Mouse (Mus musculus): Measurements from ENCODE around the gene C2cd3. TPM values are rescaled to one million over a fixed set of nuclear protein-coding genes. Genes with fewer than 3 reads are reported as not detected.

Gene C2cd3
- polyA plus RNA-seq, 1 experiment, result 39.7 TPM

DNA sequence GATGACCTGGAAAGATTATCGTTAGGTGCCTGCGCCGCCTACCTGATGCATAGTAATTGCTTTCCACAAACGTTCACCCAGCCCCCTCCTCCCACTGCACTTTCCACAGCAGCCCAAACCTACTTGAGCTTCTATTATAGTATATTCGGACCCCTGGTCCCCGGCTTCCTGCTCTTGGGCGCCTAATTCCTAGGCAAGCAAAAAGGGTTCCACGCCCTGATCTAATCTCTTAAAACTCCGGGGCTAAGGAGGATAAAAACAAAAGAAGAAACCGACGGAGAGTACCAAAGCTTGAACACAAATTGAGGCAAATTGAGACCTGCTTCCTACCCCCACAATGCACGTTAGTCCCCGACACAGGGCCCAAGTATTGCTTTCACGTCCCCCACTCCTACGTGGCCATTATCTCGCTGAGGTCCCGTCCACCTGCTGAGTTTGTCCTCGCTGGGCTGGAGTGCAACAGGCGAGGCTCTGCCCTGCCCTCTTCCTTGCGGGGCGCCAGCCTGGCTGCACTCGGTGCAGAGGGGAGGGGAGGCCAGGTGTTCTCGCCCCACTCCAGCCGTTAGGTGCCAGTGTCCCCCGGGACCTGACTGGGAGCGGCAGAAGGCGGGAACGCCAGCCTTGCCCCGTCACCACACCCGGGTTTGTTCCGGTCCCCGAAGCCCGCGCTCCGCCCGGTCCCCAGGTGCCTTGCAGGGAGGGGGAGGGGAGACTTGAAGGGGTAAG lies 120.5 kb downstream of the C2cd3 start:
- H3K4me1 ChIP-seq (ENCODE audit: control insufficient read depth, insufficient read depth, low read length), result peaks cover 14% of the 10 kb centered on the region
- TF ChIP-seq POLR2A (IDR thresholded peaks at IDR 0.05; ENCODE audit: control insufficient read depth, low read depth, low read length), result no peak
- TF ChIP-seq CTCF (IDR thresholded peaks at IDR 0.05; ENCODE audit: control insufficient read depth, insufficient read depth, insufficient replicate concordance, low read depth, low read length), result no peak

DNA sequence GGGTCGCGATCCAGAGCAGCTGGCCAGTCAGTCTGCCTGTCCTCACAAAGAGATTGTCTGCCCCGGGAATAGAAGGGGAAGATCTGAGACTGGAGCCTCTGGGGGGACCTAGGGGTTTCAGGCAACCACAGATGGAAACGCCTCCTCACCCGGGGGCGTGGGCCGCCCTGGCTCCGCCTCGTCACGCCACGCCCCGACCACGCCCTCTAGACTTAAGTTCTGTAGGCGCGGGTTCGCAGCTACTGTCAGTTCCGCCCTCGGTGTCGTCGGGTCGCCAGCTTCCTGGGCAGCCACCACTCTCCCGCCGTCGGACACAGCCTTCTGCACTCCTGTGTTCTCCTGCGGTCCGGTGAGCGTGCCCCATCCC lies 121.1 kb downstream of the C2cd3 start, which contains the start of gene Ucp2:
Ucp2 (plus strand) TSS at position 221 of the 367 bp plus-strand sequence.
- TF ChIP-seq POLR2A (IDR thresholded peaks at IDR 0.05; ENCODE audit: control insufficient read depth, low read depth, low read length), result peak; percentile 86
- TF ChIP-seq CTCF (IDR thresholded peaks at IDR 0.05; ENCODE audit: control insufficient read depth, insufficient read depth, insufficient replicate concordance, low read depth, low read length), result no peak
- Histone ChIP-seq H3K4me3 (ENCODE audit: control insufficient read depth, low read depth, low read length) (peak within 1 kb of the TSS; percentile 77), H3K27me3 (ENCODE audit: control insufficient read depth, insufficient read depth, low read length) (no peaks in the 10 kb centered on the region; the same call in 1 of the 2 replicates), H3K36me3 (ENCODE audit: control insufficient read depth, insufficient read depth, low read length) (no peaks in the 10 kb centered on the region), H3K27ac (ENCODE audit: control insufficient read depth, insufficient read depth, low read depth, low read length) (peak within 1 kb of the TSS; percentile 78), H3K4me1 (ENCODE audit: control insufficient read depth, insufficient read depth, low read length) (peaks cover 14% of the 10 kb centered on the region)

More for the DNA sequence above, 120.5 kb downstream of the C2cd3 start:
- Histone ChIP-seq H3K27ac (ENCODE audit: control insufficient read depth, insufficient read depth, low read depth, low read length) (peak overlapping the region; percentile 54), H3K36me3 (ENCODE audit: control insufficient read depth, insufficient read depth, low read length) (no peaks in the 10 kb centered on the region), H3K4me3 (ENCODE audit: control insufficient read depth, low read depth, low read length) (peak overlapping the region; percentile 77), H3K27me3 (ENCODE audit: control insufficient read depth, insufficient read depth, low read length) (no peaks in the 10 kb centered on the region; the same call in 1 of the 2 replicates)

DNA sequence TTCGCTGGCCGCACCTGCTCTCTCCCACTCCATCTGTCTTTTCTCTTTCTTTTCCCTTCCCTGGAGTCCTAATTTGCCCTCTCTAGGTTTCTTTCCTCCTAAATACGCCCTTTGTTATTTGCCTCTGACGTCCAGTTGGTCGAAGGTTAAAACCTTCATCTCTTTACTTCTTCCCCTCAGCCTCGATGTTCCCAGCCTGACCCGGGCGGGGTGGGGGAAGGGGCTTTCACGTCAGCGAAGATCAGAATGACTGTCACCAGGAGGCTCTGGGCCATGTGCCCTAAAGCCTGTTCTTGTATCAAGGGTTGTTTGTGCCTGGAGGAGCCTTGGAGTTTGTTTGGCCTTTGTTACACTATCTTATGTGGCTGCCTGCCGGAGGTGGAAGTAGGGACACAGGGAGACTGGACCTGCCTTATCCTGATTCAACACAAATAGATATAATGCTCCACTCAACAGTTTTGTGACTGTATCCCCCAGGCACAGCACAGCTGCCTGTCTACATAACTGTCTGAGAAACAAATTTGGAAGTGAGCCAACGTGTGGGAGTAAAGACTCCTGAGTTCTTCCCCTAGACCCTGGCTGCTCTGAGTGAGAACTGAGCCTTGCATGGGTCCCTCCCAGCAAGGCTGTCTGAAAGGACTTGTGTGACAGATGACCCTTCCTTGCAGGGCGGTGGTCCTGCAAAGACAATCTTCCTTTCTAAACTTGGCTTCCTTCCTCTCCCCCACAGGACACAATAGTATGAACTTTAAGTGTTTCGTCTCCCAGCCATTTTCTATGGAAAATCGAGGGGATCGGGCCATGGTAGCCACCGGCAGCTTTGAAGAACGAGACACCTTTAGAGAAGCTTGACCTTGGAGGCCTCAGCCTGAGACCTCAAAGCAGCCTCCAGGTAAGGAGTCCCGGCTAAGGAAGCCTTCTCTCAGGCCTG lies 121.7 kb downstream of the C2cd3 start:
- no peaks in the 10 kb centered on the region for H3K36me3 ChIP-seq (ENCODE audit: control insufficient read depth, insufficient read depth, low read length)

DNA sequence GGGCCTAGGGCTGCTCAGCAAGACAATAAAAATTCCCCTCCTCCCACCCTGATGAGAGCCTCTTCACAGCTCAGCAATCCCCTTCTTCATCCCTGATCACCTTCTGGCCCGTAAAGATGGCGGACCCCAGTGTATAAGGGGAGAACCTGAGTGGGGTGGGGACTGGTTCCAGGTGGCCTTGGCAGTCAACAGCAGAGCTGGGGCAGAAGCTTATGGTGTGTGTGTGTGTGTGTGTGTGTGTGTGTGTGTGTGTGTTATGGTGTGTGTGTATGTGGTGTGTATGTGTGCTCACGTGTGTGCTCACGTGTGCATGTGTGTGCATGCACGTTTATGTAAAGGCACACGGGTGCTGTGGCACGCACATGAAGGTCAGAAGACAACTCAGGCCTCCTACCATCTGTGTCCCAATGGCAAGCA lies 122.4 kb downstream of the C2cd3 start:
- H3K36me3 ChIP-seq (ENCODE audit: control insufficient read depth, insufficient read depth, low read length), result no peaks in the 10 kb centered on the region
- peaks cover 14% of the 10 kb centered on the region for H3K4me1 ChIP-seq (ENCODE audit: control insufficient read depth, insufficient read depth, low read length)
- no peak for TF ChIP-seq CTCF (IDR thresholded peaks at IDR 0.05; ENCODE audit: control insufficient read depth, insufficient read depth, insufficient replicate concordance, low read depth, low read length)
- peak overlapping the region; percentile 77 for H3K4me3 ChIP-seq (ENCODE audit: control insufficient read depth, low read depth, low read length)
- no peaks in the 10 kb centered on the region; the same call in 1 of the 2 replicates for H3K27me3 ChIP-seq (ENCODE audit: control insufficient read depth, insufficient read depth, low read length)
- H3K27ac ChIP-seq (ENCODE audit: control insufficient read depth, insufficient read depth, low read depth, low read length), result peak overlapping the region; percentile 51

More for the DNA sequence above, 121.7 kb downstream of the C2cd3 start:
- Histone ChIP-seq H3K27me3 (ENCODE audit: control insufficient read depth, insufficient read depth, low read length) (no peaks in the 10 kb centered on the region; the same call in 1 of the 2 replicates), H3K4me3 (ENCODE audit: control insufficient read depth, low read depth, low read length) (peak overlapping the region; percentile 77), H3K27ac (ENCODE audit: control insufficient read depth, insufficient read depth, low read depth, low read length) (peak overlapping the region; percentile 78), H3K4me1 (ENCODE audit: control insufficient read depth, insufficient read depth, low read length) (peaks cover 14% of the 10 kb centered on the region)
- TF ChIP-seq CTCF (IDR thresholded peaks at IDR 0.05; ENCODE audit: control insufficient read depth, insufficient read depth, insufficient replicate concordance, low read depth, low read length) (no peak), POLR2A (IDR thresholded peaks at IDR 0.05; ENCODE audit: control insufficient read depth, low read depth, low read length) (no peak)

DNA sequence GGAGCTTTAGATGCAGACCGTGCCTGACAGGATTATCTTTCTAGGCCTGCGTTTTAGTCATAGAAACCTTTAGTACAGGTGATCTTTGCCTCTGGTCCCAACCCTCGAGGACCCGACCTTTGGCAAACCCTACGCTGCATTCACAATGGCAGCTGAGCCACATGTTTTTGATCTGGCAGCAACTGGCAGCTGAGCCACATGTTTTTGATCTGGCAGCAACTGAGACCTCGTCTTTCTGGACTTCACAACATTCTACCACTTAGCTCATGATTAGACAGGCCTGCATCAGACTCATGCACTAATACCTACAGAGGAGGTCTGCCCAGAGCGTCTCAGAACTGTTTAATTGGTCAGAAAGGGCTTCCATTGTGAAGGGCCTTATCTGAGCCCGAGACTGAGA lies 123.0 kb downstream of the C2cd3 start:
- peaks cover 14% of the 10 kb centered on the region for H3K4me1 ChIP-seq (ENCODE audit: control insufficient read depth, insufficient read depth, low read length)

DNA sequence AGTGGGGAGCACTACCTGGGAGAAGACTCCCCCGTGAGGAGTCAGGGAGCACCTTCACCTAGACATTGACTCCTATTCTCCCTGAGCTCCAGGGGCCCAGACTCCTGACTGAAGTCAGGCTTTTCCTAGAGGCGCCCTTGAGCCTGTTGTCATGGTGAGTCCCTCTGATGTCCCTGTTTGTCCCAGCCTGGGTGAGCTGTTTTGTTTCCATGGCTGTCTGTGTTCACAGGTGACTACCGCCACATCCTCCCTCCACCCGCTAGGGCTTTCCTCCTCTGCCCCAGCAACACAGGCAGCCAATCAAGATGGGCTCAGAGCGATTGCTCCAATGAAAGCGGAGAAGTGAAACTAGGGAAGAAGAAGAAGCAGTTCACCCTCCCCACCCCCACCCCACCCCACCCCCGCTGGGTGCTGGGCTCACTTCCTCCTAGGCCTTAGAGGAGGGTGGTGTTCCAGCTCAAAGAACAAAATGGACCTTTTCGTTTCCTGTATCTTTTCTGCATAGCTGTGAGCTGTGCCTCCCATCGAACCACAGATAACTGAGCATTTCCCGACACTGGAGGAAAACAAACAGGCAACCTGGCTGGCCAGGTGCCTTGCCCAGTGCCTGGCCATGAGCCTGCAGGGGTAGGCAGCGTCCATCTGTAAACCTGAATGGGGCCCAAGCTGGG lies 123.7 kb downstream of the C2cd3 start:
- H3K27me3 ChIP-seq (ENCODE audit: control insufficient read depth, insufficient read depth, low read length), result no peaks in the 10 kb centered on the region; the same call in 1 of the 2 replicates
- peak overlapping the region; percentile 82 for H3K27ac ChIP-seq (ENCODE audit: control insufficient read depth, insufficient read depth, low read depth, low read length)
- H3K4me3 ChIP-seq (ENCODE audit: control insufficient read depth, low read depth, low read length), result peak overlapping the region; percentile 1; the same call in 1 of the 2 replicates
- peaks cover 17% of the 10 kb centered on the region for H3K4me1 ChIP-seq (ENCODE audit: control insufficient read depth, insufficient read depth, low read length)
- TF ChIP-seq POLR2A (IDR thresholded peaks at IDR 0.05; ENCODE audit: control insufficient read depth, low read depth, low read length) (peak; percentile 11; the same call in 1 of the 2 replicates), CTCF (IDR thresholded peaks at IDR 0.05; ENCODE audit: control insufficient read depth, insufficient read depth, insufficient replicate concordance, low read depth, low read length) (no peak)
- H3K36me3 ChIP-seq (ENCODE audit: control insufficient read depth, insufficient read depth, low read length), result no peaks in the 10 kb centered on the region

More for the DNA sequence above, 123.0 kb downstream of the C2cd3 start:
- H3K36me3 ChIP-seq (ENCODE audit: control insufficient read depth, insufficient read depth, low read length), result no peaks in the 10 kb centered on the region
- peak overlapping the region; percentile 22 for H3K27ac ChIP-seq (ENCODE audit: control insufficient read depth, insufficient read depth, low read depth, low read length)
- peak overlapping the region; percentile 1 for H3K4me3 ChIP-seq (ENCODE audit: control insufficient read depth, low read depth, low read length)
- H3K27me3 ChIP-seq (ENCODE audit: control insufficient read depth, insufficient read depth, low read length), result no peaks in the 10 kb centered on the region; the same call in 1 of the 2 replicates
- TF ChIP-seq CTCF (IDR thresholded peaks at IDR 0.05; ENCODE audit: control insufficient read depth, insufficient read depth, insufficient replicate concordance, low read depth, low read length) (no peak), POLR2A (IDR thresholded peaks at IDR 0.05; ENCODE audit: control insufficient read depth, low read depth, low read length) (no peak)
